ENCODE assay signal across 8 mouse cellular contexts in the genomic region with DNA sequence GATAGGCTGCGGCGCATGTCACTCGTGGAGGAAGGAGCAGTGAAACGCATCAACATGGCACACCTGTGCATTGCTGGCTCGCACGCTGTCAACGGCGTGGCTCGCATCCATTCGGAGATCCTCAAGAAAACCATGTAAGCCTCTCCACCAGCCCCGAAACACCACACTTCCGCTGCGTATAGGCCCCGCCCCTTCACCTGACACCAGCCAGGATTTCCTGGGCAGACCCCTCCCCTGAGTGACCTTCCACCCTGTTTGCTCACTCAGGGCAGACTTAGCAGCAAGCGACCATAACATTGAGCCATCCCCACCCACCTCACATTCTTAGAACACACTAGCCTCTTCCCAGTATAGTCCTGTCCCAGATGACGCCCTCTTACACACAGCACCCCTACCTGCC. TPM values are rescaled to one million over a fixed set of nuclear protein-coding genes. Genes with fewer than 3 reads are reported as not detected.
DNase-seq lines count a peak whose midpoint lies in the region; ATAC-seq and TF ChIP-seq lines count a peak whose summit lies in the region.

No protein-coding gene starts in this region.

- H3K4me2 ChIP-seq in forebrain, embryonic 16.5 days (ENCODE audit: low read length), result peak overlapping the region; percentile 46
- H3K4me2 ChIP-seq in liver, embryonic 15.5 days, result peak overlapping the region; percentile 57

- TF ChIP-seq CTCF in olfactory bulb, adult 2 months (IDR thresholded peaks at IDR 0.05; ENCODE audit: insufficient read depth, low read depth, low read length), result no peak

- TF ChIP-seq POLR2A in olfactory bulb, adult 2 months (IDR thresholded peaks at IDR 0.05; ENCODE audit: insufficient read depth, low read depth, low read length), result no peak

- peak overlapping the region; percentile 41; the same call in 1 of the 2 replicates for H3K9ac ChIP-seq in forebrain, embryonic 16.5 days (replicated peaks; ENCODE audit: low read depth, low read length)
- H3K9ac ChIP-seq in liver, embryonic 15.5 days, result no peak overlapping the region

- H3K9me3 ChIP-seq in forebrain, embryonic 16.5 days (ENCODE audit: control insufficient read depth, low read length), result no peaks in the 10 kb centered on the region
- no peaks in the 10 kb centered on the region for H3K9me3 ChIP-seq in liver, embryonic 15.5 days (replicated peaks)

- H3K4me3 ChIP-seq in forebrain, embryonic 16.5 days (replicated peaks; ENCODE audit: low read length), result peak overlapping the region; percentile 30
- peak overlapping the region; percentile 39 for H3K4me3 ChIP-seq in liver, embryonic 15.5 days (replicated peaks)
- H3K4me3 ChIP-seq in olfactory bulb, adult 2 months (ENCODE audit: insufficient read depth, low read depth, low read length), result 0 out of 2 replicates have a peak overlapping the region, but pooled peaks have one; percentile 7

- H3K27me3 ChIP-seq in forebrain, embryonic 16.5 days (replicated peaks; ENCODE audit: control insufficient read depth, insufficient read depth, low read length), result no peaks in the 10 kb centered on the region
- 0 out of 2 replicates have a peak, but pooled peaks cover 10% of the 10 kb centered on the region for H3K27me3 ChIP-seq in liver, embryonic 15.5 days

- 7% methylated on average over 16 of the region's 16 CpGs for WGBS in forebrain, embryonic 16.5 days
- 8% methylated on average over 16 of the region's 16 CpGs for WGBS in liver, embryonic 15.5 days (ENCODE audit: insufficient replicate concordance)
- 38% methylated on average over 16 of the region's 16 CpGs for WGBS in olfactory bulb, adult 2 months

- peaks cover 7% of the 10 kb centered on the region for H3K4me1 ChIP-seq in forebrain, embryonic 16.5 days (replicated peaks; ENCODE audit: control insufficient read depth, insufficient read depth, low read length)
- peaks cover 13% of the 10 kb centered on the region; the same call in 1 of the 2 replicates for H3K4me1 ChIP-seq in liver, embryonic 15.5 days (replicated peaks)
- peaks cover 18% of the 10 kb centered on the region for H3K4me1 ChIP-seq in olfactory bulb, adult 2 months (ENCODE audit: control insufficient read depth, insufficient read depth, low read length)

- no peak overlapping the region for H3K27ac ChIP-seq in forebrain, embryonic 16.5 days (ENCODE audit: low read length)
- H3K27ac ChIP-seq in liver, embryonic 15.5 days (replicated peaks), result no peak overlapping the region
- no peak overlapping the region for H3K27ac ChIP-seq in olfactory bulb, adult 2 months (ENCODE audit: insufficient read depth, low read depth, low read length)

- H3K36me3 ChIP-seq in forebrain, embryonic 16.5 days (ENCODE audit: control insufficient read depth, insufficient read depth), result no peaks in the 10 kb centered on the region
- H3K36me3 ChIP-seq in liver, embryonic 15.5 days (replicated peaks), result no peaks in the 10 kb centered on the region

- no peak for ATAC-seq in forebrain, embryonic 16.5 days
- ATAC-seq in liver, embryonic 15.5 days (ENCODE audit: insufficient read depth), result peak; percentile 55

- peak; percentile 54 to 60 for DNase-seq in spleen, adult 18-20 months
- no peak for DNase-seq in spleen, adult 12 weeks (ENCODE audit: low spot score)
- DNase-seq in cerebellum, adult 11 months, result no peak
- DNase-seq in ovary, postnatal 36 days (ENCODE audit: low spot score), result no peak
- DNase-seq in kidney, adult 9 months, result no peak

RNA-seq across cellular contexts. Expression of a gene that starts 5.6 kb away (rescaled TPM):
- 2.4 and 2.8 TPM in 2 replicates for polyA plus RNA-seq in forebrain, embryonic 16.5 days (2015; fragmentation: Nextera tagmentation; extraction: Ambion mirVana)
- 6.4 and 9.2 TPM in 2 replicates for polyA plus RNA-seq in liver, embryonic 15.5 days (2015; fragmentation: Nextera tagmentation; extraction: Ambion mirVana)
- polyA plus RNA-seq in olfactory bulb, adult 2 months (2012; ENCODE audit: insufficient read depth, insufficient read length, low replicate concordance, missing spikeins), result not detected in 2 replicates

RNA-seq across cellular contexts. Expression of a gene that starts 9.3 kb away (rescaled TPM):
- 48.8 and 60.8 TPM in 2 replicates for polyA plus RNA-seq in forebrain, embryonic 16.5 days (2015; fragmentation: Nextera tagmentation; extraction: Ambion mirVana)
- polyA plus RNA-seq in liver, embryonic 15.5 days (2015; fragmentation: Nextera tagmentation; extraction: Ambion mirVana), result 81.3 and 88.4 TPM in 2 replicates
- 282 TPM in 1 of 2 replicates, not detected in the other for polyA plus RNA-seq in olfactory bulb, adult 2 months (2012; ENCODE audit: insufficient read depth, insufficient read length, low replicate concordance, missing spikeins)

RNA-seq across cellular contexts. Expression of a gene that starts 26.3 kb away (rescaled TPM):
- 122 and 127 TPM in 2 replicates for polyA plus RNA-seq in forebrain, embryonic 16.5 days (2015; fragmentation: Nextera tagmentation; extraction: Ambion mirVana)
- 64.3 and 68.8 TPM in 2 replicates for polyA plus RNA-seq in liver, embryonic 15.5 days (2015; fragmentation: Nextera tagmentation; extraction: Ambion mirVana)
- polyA plus RNA-seq in olfactory bulb, adult 2 months (2012; ENCODE audit: insufficient read depth, insufficient read length, low replicate concordance, missing spikeins), result 340 TPM in 1 of 2 replicates, not detected in the other

RNA-seq across cellular contexts. Expression of a gene that starts 28.7 kb away (rescaled TPM):
- polyA plus RNA-seq in forebrain, embryonic 16.5 days (2015; fragmentation: Nextera tagmentation; extraction: Ambion mirVana), result 28.1 and 28.5 TPM in 2 replicates
- 0.39 and 0.51 TPM in 2 replicates for polyA plus RNA-seq in liver, embryonic 15.5 days (2015; fragmentation: Nextera tagmentation; extraction: Ambion mirVana)
- polyA plus RNA-seq in olfactory bulb, adult 2 months (2012; ENCODE audit: insufficient read depth, insufficient read length, low replicate concordance, missing spikeins), result 202 and 263 TPM in 2 replicates

RNA-seq across cellular contexts. Expression of a gene that starts 48.9 kb away (rescaled TPM):
- 12.3 and 21.2 TPM in 2 replicates for polyA plus RNA-seq in forebrain, embryonic 16.5 days (2015; fragmentation: Nextera tagmentation; extraction: Ambion mirVana)
- 7.7 and 9.1 TPM in 2 replicates for polyA plus RNA-seq in liver, embryonic 15.5 days (2015; fragmentation: Nextera tagmentation; extraction: Ambion mirVana)
- 158 TPM in 1 of 2 replicates, not detected in the other for polyA plus RNA-seq in olfactory bulb, adult 2 months (2012; ENCODE audit: insufficient read depth, insufficient read length, low replicate concordance, missing spikeins)

Comparison
In these comparisons a context has a peak if more than half of its experiments do, and no peak if none do; other contexts are left out.
1. DNase-seq: peak in spleen, adult 18-20 months (2 of 2); none in spleen, adult 12 weeks (single experiment), cerebellum, adult 11 months (single experiment), ovary, postnatal 36 days (single experiment) and kidney, adult 9 months (single experiment).
2. Peak in every context shown above with its lines, with median percentiles within 50 percentile points of each other: H3K4me3 ChIP-seq.